Mouse (Mus musculus) common myeloid progenitor, adult 5-6 weeks (primary cell): ENCODE measurements around the gene Eif4e3. TPM values are rescaled to one million over a fixed set of nuclear protein-coding genes. Genes with fewer than 3 reads are reported as not detected.

ENCODE experiments used
- ATAC-seq: replicated peaks from 2 replicates; pipeline ENCODE4 v1.8.0; 2016; ENCODE audit warnings: low read depth, mild to moderate bottlenecking, moderate TSS enrichment, inconsistent platforms; ENCODE audit not compliant: poor library complexity, severe bottlenecking
- total RNA-seq: library from RNA; stranded (forward); fragments of 200-1000, 187-1606 nt; gene quantifications from 2 replicates; pipeline ENCODE4 v1.2.3, GENCODE M21; 2017

The Eif4e3 gene
- total RNA-seq, 1 experiment from 2014 or later = 26.9 TPM

DNA sequence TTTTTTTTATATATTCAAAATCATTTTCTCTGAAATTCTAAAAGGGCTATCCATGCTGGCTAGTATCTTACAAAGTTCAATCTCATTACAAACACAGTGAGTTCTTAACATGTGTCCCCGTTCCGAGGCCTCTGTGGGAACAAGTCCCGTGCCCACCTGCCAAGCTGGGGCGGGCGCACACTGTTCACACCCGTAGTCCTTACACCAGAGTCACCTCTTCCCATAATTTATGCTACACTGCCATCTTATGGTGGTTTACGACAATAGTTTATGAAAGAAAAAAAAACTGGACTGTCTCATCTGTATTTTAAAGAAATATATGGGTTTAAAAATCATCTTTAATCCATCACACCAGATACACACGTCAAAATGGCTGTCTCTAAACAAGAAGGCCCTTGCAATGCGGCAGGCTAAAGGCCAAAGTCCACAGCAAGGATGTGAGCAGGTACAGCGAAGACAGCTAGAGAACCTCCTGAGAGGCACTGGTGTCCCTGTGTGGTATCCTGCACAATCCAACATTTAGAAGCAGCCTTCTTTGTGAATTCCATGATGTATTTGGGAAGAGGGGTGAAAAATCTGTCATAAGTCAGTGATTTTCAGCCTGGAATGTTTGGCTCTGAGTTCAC lies 66.3 kb downstream of the Eif4e3 start:
- ATAC-seq = peak; percentile 94

GRCm38 (mm10) chr6:99599651-99600050 lies 66.9 kb downstream of the Eif4e3 start:
- no peak for ATAC-seq

GRCm38 (mm10) chr6:99599229-99599628 lies 67.3 kb downstream of the Eif4e3 start:
- ATAC-seq = no peak

DNA sequence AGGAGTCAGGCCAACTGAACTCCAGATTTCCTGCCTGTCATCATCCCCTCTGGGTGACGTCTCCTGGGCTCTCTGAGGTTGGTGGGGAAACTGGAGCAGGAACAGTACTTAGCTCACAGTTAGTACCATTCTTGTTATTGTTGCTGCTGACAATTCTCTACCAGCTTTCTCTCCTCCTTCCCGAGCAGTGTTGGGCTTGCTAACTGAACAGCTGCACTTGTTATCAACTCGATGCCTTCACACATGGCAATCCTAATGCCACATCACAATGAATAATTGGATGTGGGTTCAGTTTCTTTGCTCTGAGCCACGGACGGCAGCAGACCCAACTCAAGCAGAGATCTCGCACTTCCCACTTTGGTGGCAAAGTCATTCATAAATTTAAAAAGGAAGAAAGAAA lies 89.5 kb downstream of the Eif4e3 start:
- no peak for ATAC-seq

- ATAC-seq = no peak
These were observed 90.9 kb downstream of the Eif4e3 start for GRCm38 (mm10) chr6:99575633-99576032.

Other genes with a start within 250 kb of the Eif4e3 start
- 57.8 and 77.4 TPM in 2 replicates for gene Foxp1, start 144.1 kb downstream of the Eif4e3 start, total RNA-seq
- gene Gm20696, start within 50 bp of the Eif4e3 start, total RNA-seq = 4.0 and 4.3 TPM in 2 replicates
- not detected in 2 replicates for gene Gpr27, start 25.9 kb upstream of the Eif4e3 start, total RNA-seq
- not detected in 2 replicates for gene Prok2, start 59.6 kb upstream of the Eif4e3 start, total RNA-seq